Mouse (Mus musculus) liver, adult 2 months (tissue): ENCODE data around the gene Hp1bp3.

Experiments
- CTCF ChIP-seq: fragments of 200-500 bp; IDR thresholded peaks from 2 replicates; pipeline ENCODE4 v1.5.1; 2011; ENCODE audit warnings: low read depth, low read length, control low read depth
- POLR2A ChIP-seq: fragments of 200-500 bp; IDR thresholded peaks from 2 replicates; pipeline ENCODE4 v1.6.1; 2011; ENCODE audit warnings: low read length, control low read depth; ENCODE audit not compliant: insufficient read depth; ENCODE audit errors: extremely low read depth

DNA sequence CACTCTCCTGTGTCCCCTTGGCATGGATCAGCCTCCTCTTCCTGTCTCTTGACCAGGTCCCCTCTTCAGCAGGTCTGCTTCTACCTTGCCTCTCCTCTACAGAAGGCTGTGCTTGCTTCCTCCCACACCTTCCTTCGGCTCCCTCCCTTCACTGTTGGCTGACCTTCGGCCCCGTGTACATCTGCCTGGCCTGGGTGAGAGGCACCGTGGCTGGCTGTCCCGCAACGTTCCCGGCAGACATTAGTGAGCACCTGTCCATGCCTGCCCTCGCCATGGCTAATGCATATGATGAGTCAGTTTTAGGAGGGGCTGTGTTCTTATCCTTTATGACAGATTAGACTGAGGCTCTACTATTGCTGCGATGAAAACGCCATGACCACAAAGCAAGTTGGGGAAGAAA, 51.8 kb downstream of the Hp1bp3 start:
- TF ChIP-seq POLR2A: no peak
- no peak for TF ChIP-seq CTCF
